Comparison of ENCODE assay signal across 9 mouse cellular contexts in genomic region chr6:6697418-6697979, GRCm38 (mm10).
A peak's percentile ranks its signal among the peaks of the same experiment; 100 is the strongest.
DNase-seq lines count a peak whose midpoint lies in the region; ATAC-seq and TF ChIP-seq lines count a peak whose summit lies in the region.
"Had no signal": no experiment of that assay in that cellular context is flagged by ENCODE, and none has a peak within 500 bp of the region (broad histone marks: within the 10 kb centered on the region; RNA-seq: fewer than 3 reads in every experiment).

No protein-coding gene starts in this region.

- no peaks in the 10 kb centered on the region for H3K27me3 ChIP-seq in intestine, embryonic 15.5 days (replicated peaks)
- H3K27me3 ChIP-seq in intestine, postnatal 0 days (replicated peaks; ENCODE audit: control insufficient read depth, insufficient read depth, low read length), result no peaks in the 10 kb centered on the region
- H3K27me3 ChIP-seq in kidney, embryonic 14.5 days (ENCODE audit: control insufficient read depth, insufficient read depth, low read length), result no peaks in the 10 kb centered on the region
- no peaks in the 10 kb centered on the region for H3K27me3 ChIP-seq in forebrain, embryonic 12.5 days
- H3K27me3 ChIP-seq in midbrain, embryonic 13.5 days, result no peaks in the 10 kb centered on the region

- WGBS in intestine, embryonic 15.5 days, result 31% methylated on average over 10 of the region's 10 CpGs
- WGBS in intestine, postnatal 0 days, result 47% methylated on average over 10 of the region's 10 CpGs
- WGBS in kidney, embryonic 14.5 days, result 47% methylated on average over 10 of the region's 10 CpGs
- 81% methylated on average over 10 of the region's 10 CpGs for WGBS in forebrain, embryonic 12.5 days
- WGBS in midbrain, embryonic 13.5 days, result 82% methylated on average over 10 of the region's 10 CpGs

- DNase-seq in embryo, embryonic 10.5 days (ENCODE audit: low spot score), result peak; percentile 18
- peak; percentile 5 to 32 for DNase-seq in lung, postnatal 4 days
- DNase-seq: cerebellum, adult 2 months had no signal

- no peak overlapping the region for H3K9ac ChIP-seq in intestine, embryonic 15.5 days
- H3K9ac ChIP-seq in intestine, postnatal 0 days (ENCODE audit: low read depth, low read length), result no peak overlapping the region
- no peak overlapping the region for H3K9ac ChIP-seq in kidney, embryonic 14.5 days (ENCODE audit: low read depth, low read length)
- no peak overlapping the region for H3K9ac ChIP-seq in forebrain, embryonic 12.5 days
- H3K9ac ChIP-seq in midbrain, embryonic 13.5 days (replicated peaks), result no peak overlapping the region

- no peak for TF ChIP-seq CTCF in intestine, postnatal 0 days (IDR thresholded peaks at IDR 0.05; ENCODE audit: low read depth)

- no peaks in the 10 kb centered on the region for H3K4me1 ChIP-seq in intestine, embryonic 15.5 days (replicated peaks)
- no peaks in the 10 kb centered on the region for H3K4me1 ChIP-seq in intestine, postnatal 0 days (replicated peaks; ENCODE audit: control insufficient read depth, insufficient read depth, low read length)
- H3K4me1 ChIP-seq in kidney, embryonic 14.5 days (ENCODE audit: control insufficient read depth, insufficient read depth, low read length), result no peaks in the 10 kb centered on the region
- peaks cover 5% of the 10 kb centered on the region; the same call in 1 of the 2 replicates for H3K4me1 ChIP-seq in forebrain, embryonic 12.5 days
- peaks cover 7% of the 10 kb centered on the region; the same call in 1 of the 2 replicates for H3K4me1 ChIP-seq in midbrain, embryonic 13.5 days (replicated peaks)

- H3K36me3 ChIP-seq in intestine, embryonic 15.5 days, result no peaks in the 10 kb centered on the region
- H3K36me3 ChIP-seq in intestine, postnatal 0 days (ENCODE audit: control insufficient read depth, insufficient read depth), result no peaks in the 10 kb centered on the region
- H3K36me3 ChIP-seq in kidney, embryonic 14.5 days (ENCODE audit: control insufficient read depth, insufficient read depth, low read length), result no peaks in the 10 kb centered on the region
- H3K36me3 ChIP-seq in forebrain, embryonic 12.5 days (replicated peaks), result no peaks in the 10 kb centered on the region
- no peaks in the 10 kb centered on the region for H3K36me3 ChIP-seq in midbrain, embryonic 13.5 days

- no peak overlapping the region for H3K4me3 ChIP-seq in intestine, embryonic 15.5 days (replicated peaks)
- H3K4me3 ChIP-seq in intestine, postnatal 0 days (ENCODE audit: low read depth, low read length), result no peak overlapping the region
- no peak overlapping the region for H3K4me3 ChIP-seq in kidney, embryonic 14.5 days (ENCODE audit: low read length)
- no peak overlapping the region for H3K4me3 ChIP-seq in forebrain, embryonic 12.5 days (replicated peaks)
- H3K4me3 ChIP-seq in midbrain, embryonic 13.5 days (replicated peaks), result no peak overlapping the region

- ATAC-seq in intestine, embryonic 15.5 days, result 0 out of 2 replicates have a peak, but pooled peaks have one; percentile 20
- no peak for ATAC-seq in intestine, postnatal 0 days
- peak; percentile 55; the same call in 1 of the 2 replicates for ATAC-seq in kidney, embryonic 14.5 days (ENCODE audit: low FRiP score, low TSS enrichment)
- no peak for ATAC-seq in forebrain, embryonic 12.5 days (ENCODE audit: low FRiP score)
- no peak for ATAC-seq in midbrain, embryonic 13.5 days

- H3K9me3 ChIP-seq in intestine, embryonic 15.5 days, result no peaks in the 10 kb centered on the region
- H3K9me3 ChIP-seq in intestine, postnatal 0 days (ENCODE audit: control insufficient read depth), result no peaks in the 10 kb centered on the region
- no peaks in the 10 kb centered on the region for H3K9me3 ChIP-seq in kidney, embryonic 14.5 days (ENCODE audit: control insufficient read depth, low read length)
- H3K9me3 ChIP-seq in forebrain, embryonic 12.5 days, result no peaks in the 10 kb centered on the region
- H3K9me3 ChIP-seq in midbrain, embryonic 13.5 days, result no peaks in the 10 kb centered on the region

- H3K27ac ChIP-seq in intestine, embryonic 15.5 days, result no peak overlapping the region
- no peak overlapping the region for H3K27ac ChIP-seq in intestine, postnatal 0 days (ENCODE audit: low read depth, low read length)
- no peak overlapping the region for H3K27ac ChIP-seq in kidney, embryonic 14.5 days (ENCODE audit: low read depth, low read length)
- H3K27ac ChIP-seq in forebrain, embryonic 12.5 days, result no peak overlapping the region
- H3K27ac ChIP-seq in midbrain, embryonic 13.5 days, result no peak overlapping the region
- H3K27ac ChIP-seq: macrophage had no signal

- no peak overlapping the region for H3K4me2 ChIP-seq in intestine, embryonic 15.5 days (replicated peaks)
- no peak overlapping the region for H3K4me2 ChIP-seq in intestine, postnatal 0 days (replicated peaks; ENCODE audit: low read depth)
- no peak overlapping the region for H3K4me2 ChIP-seq in kidney, embryonic 14.5 days (replicated peaks; ENCODE audit: low read depth, low read length)
- H3K4me2 ChIP-seq in forebrain, embryonic 12.5 days, result no peak overlapping the region
- no peak overlapping the region for H3K4me2 ChIP-seq in midbrain, embryonic 13.5 days (replicated peaks)

Comparison
In these comparisons a context has a peak if more than half of its experiments do, and no peak if none do; other contexts are left out.
1. ATAC-seq: peak in intestine, embryonic 15.5 days (single experiment) and kidney, embryonic 14.5 days (single experiment); none in intestine, postnatal 0 days (single experiment), forebrain, embryonic 12.5 days (single experiment) and midbrain, embryonic 13.5 days (single experiment).